Mouse (Mus musculus): ENCODE results near the gene Mep1a. TPM values are rescaled to one million over a fixed set of nuclear protein-coding genes. Genes with fewer than 3 reads are reported as not detected.
A peak's percentile ranks its signal among the peaks of the same experiment; 100 is the strongest.
"Not testable (repeated sequence)": the region's sequence is repeated elsewhere in the genome, so short reads cannot be mapped to it uniquely, and the experiment has no call there.

The Mep1a gene
- polyA plus RNA-seq, 1 experiment from 2014 or later, result 0.06 TPM

- H3K27ac ChIP-seq (ENCODE audit: low read depth), result no peak overlapping the region
- H3K4me2 ChIP-seq (ENCODE audit: low read depth, low read length), result no peak overlapping the region
- H3K36me3 ChIP-seq (replicated peaks; ENCODE audit: insufficient read depth, low read length), result no peaks in the 10 kb centered on the region
- no peaks in the 10 kb centered on the region for H3K9me3 ChIP-seq (ENCODE audit: low read length)
- no peak overlapping the region for H3K9ac ChIP-seq (replicated peaks)
- no peaks in the 10 kb centered on the region for H3K27me3 ChIP-seq (ENCODE audit: insufficient read depth, low read length)
- WGBS (ENCODE audit: insufficient replicate concordance), result 70% methylated on average over 6 of the region's 6 CpGs
- no peak for TF ChIP-seq CTCF (IDR thresholded peaks at IDR 0.05; ENCODE audit: low read depth)
- TF ChIP-seq EP300 (IDR thresholded peaks at IDR 0.05; ENCODE audit: low read depth), result no peak
- no peak overlapping the region for H3K4me3 ChIP-seq (ENCODE audit: low read depth, low read length)
- no peak for ATAC-seq
- no peak for DNase-seq
- H3K4me1 ChIP-seq (ENCODE audit: insufficient read depth), result no peaks in the 10 kb centered on the region
Measured at GRCm38 (mm10) chr17:43504594-43504934, 2.0 kb upstream of the Mep1a start.

- 49% methylated on average over 4 of the region's 4 CpGs for WGBS (ENCODE audit: insufficient replicate concordance)
- Histone ChIP-seq H3K4me3 (ENCODE audit: low read depth, low read length) (no peak overlapping the region), H3K4me1 (ENCODE audit: insufficient read depth) (no peaks in the 10 kb centered on the region), H3K4me2 (ENCODE audit: low read depth, low read length) (no peak overlapping the region), H3K9me3 (ENCODE audit: low read length) (no peaks in the 10 kb centered on the region), H3K36me3 (replicated peaks; ENCODE audit: insufficient read depth, low read length) (no peaks in the 10 kb centered on the region), H3K27me3 (ENCODE audit: insufficient read depth, low read length) (no peaks in the 10 kb centered on the region), H3K27ac (ENCODE audit: low read depth) (no peak overlapping the region), H3K9ac (replicated peaks) (no peak overlapping the region)
- DNase-seq, result no peak
- ATAC-seq, result no peak
- no peak for TF ChIP-seq CTCF (IDR thresholded peaks at IDR 0.05; ENCODE audit: low read depth)
Measured at GRCm38 (mm10) chr17:43503861-43504593, 1.4 kb upstream of the Mep1a start.

GRCm38 (mm10) chr17:43501631-43502030 lies 981 bp downstream of the Mep1a start:
- H3K9me3 ChIP-seq (ENCODE audit: low read length), result no peaks in the 10 kb centered on the region
- TF ChIP-seq CTCF (IDR thresholded peaks at IDR 0.05; ENCODE audit: low read depth) (no peak), EP300 (IDR thresholded peaks at IDR 0.05; ENCODE audit: low read depth) (no peak)
- H3K4me3 ChIP-seq (ENCODE audit: low read depth, low read length), result no peak overlapping the region
- no peak overlapping the region for H3K4me2 ChIP-seq (ENCODE audit: low read depth, low read length)
- no peaks in the 10 kb centered on the region for H3K36me3 ChIP-seq (replicated peaks; ENCODE audit: insufficient read depth, low read length)
- H3K9ac ChIP-seq (replicated peaks), result no peak overlapping the region
- no peaks in the 10 kb centered on the region for H3K27me3 ChIP-seq (ENCODE audit: insufficient read depth, low read length)
- 83% methylated on average over 5 of the region's 5 CpGs for WGBS (ENCODE audit: insufficient replicate concordance)
- no peak for ATAC-seq
- H3K4me1 ChIP-seq (ENCODE audit: insufficient read depth), result no peaks in the 10 kb centered on the region
- no peak for DNase-seq
- no peak overlapping the region for H3K27ac ChIP-seq (ENCODE audit: low read depth)

GRCm38 (mm10) chr17:43501223-43501622 lies 1.4 kb downstream of the Mep1a start:
- ATAC-seq (no peak), DNase-seq (no peak)
- Histone ChIP-seq H3K36me3 (replicated peaks; ENCODE audit: insufficient read depth, low read length) (no peaks in the 10 kb centered on the region), H3K4me3 (ENCODE audit: low read depth, low read length) (no peak overlapping the region), H3K27ac (ENCODE audit: low read depth) (no peak overlapping the region), H3K27me3 (ENCODE audit: insufficient read depth, low read length) (no peaks in the 10 kb centered on the region), H3K4me2 (ENCODE audit: low read depth, low read length) (no peak overlapping the region), H3K9ac (replicated peaks) (no peak overlapping the region), H3K4me1 (ENCODE audit: insufficient read depth) (no peaks in the 10 kb centered on the region), H3K9me3 (ENCODE audit: low read length) (no peaks in the 10 kb centered on the region)
- no peak for TF ChIP-seq CTCF (IDR thresholded peaks at IDR 0.05; ENCODE audit: low read depth)
- WGBS (ENCODE audit: insufficient replicate concordance), result 28% methylated on average over 3 of the region's 3 CpGs

- no peaks in the 10 kb centered on the region for H3K36me3 ChIP-seq (replicated peaks; ENCODE audit: insufficient read depth, low read length)
- no peaks in the 10 kb centered on the region for H3K4me1 ChIP-seq (ENCODE audit: insufficient read depth)
- H3K4me3 ChIP-seq (ENCODE audit: low read depth, low read length), result no peak overlapping the region
- WGBS (ENCODE audit: insufficient replicate concordance), result 80% methylated on average over 1 of the region's 1 CpGs
- H3K4me2 ChIP-seq (ENCODE audit: low read depth, low read length), result no peak overlapping the region
- no peaks in the 10 kb centered on the region for H3K9me3 ChIP-seq (ENCODE audit: low read length)
- no peak for DNase-seq
- H3K27me3 ChIP-seq (ENCODE audit: insufficient read depth, low read length), result no peaks in the 10 kb centered on the region
- H3K9ac ChIP-seq (replicated peaks), result no peak overlapping the region
- no peak overlapping the region for H3K27ac ChIP-seq (ENCODE audit: low read depth)
- ATAC-seq, result no peak
- no peak for TF ChIP-seq CTCF (IDR thresholded peaks at IDR 0.05; ENCODE audit: low read depth)
- TF ChIP-seq EP300 (IDR thresholded peaks at IDR 0.05; ENCODE audit: low read depth), result no peak
Measured at GRCm38 (mm10) chr17:43500513-43500912, 2.1 kb downstream of the Mep1a start.

GRCm38 (mm10) chr17:43497521-43497920 lies 5.1 kb downstream of the Mep1a start:
- H3K4me2 ChIP-seq (ENCODE audit: low read depth, low read length), result no peak overlapping the region
- no peaks in the 10 kb centered on the region for H3K4me1 ChIP-seq (ENCODE audit: insufficient read depth)
- no peak overlapping the region for H3K4me3 ChIP-seq (ENCODE audit: low read depth, low read length)
- DNase-seq (no peak), ATAC-seq (no peak)
- no peaks in the 10 kb centered on the region for H3K27me3 ChIP-seq (ENCODE audit: insufficient read depth, low read length)
- H3K36me3 ChIP-seq (replicated peaks; ENCODE audit: insufficient read depth, low read length), result no peaks in the 10 kb centered on the region
- 58% methylated on average over 4 of the region's 4 CpGs for WGBS (ENCODE audit: insufficient replicate concordance)
- H3K27ac ChIP-seq (ENCODE audit: low read depth), result no peak overlapping the region
- H3K9me3 ChIP-seq (ENCODE audit: low read length), result no peaks in the 10 kb centered on the region
- no peak overlapping the region for H3K9ac ChIP-seq (replicated peaks)
- no peak for TF ChIP-seq EP300 (IDR thresholded peaks at IDR 0.05; ENCODE audit: low read depth)
- no peak for TF ChIP-seq CTCF (IDR thresholded peaks at IDR 0.05; ENCODE audit: low read depth)

GRCm38 (mm10) chr17:43495502-43495901 lies 7.1 kb downstream of the Mep1a start:
- Histone ChIP-seq H3K4me1 (ENCODE audit: insufficient read depth) (no peaks in the 10 kb centered on the region), H3K4me2 (ENCODE audit: low read depth, low read length) (no peak overlapping the region), H3K9ac (replicated peaks) (no peak overlapping the region), H3K36me3 (replicated peaks; ENCODE audit: insufficient read depth, low read length) (no peaks in the 10 kb centered on the region), H3K27me3 (ENCODE audit: insufficient read depth, low read length) (no peaks in the 10 kb centered on the region), H3K27ac (ENCODE audit: low read depth) (no peak overlapping the region), H3K4me3 (ENCODE audit: low read depth, low read length) (no peak overlapping the region), H3K9me3 (ENCODE audit: low read length) (no peaks in the 10 kb centered on the region)
- ATAC-seq (peak; percentile 85), DNase-seq (no peak)
- TF ChIP-seq CTCF (IDR thresholded peaks at IDR 0.05; ENCODE audit: low read depth) (no peak), EP300 (IDR thresholded peaks at IDR 0.05; ENCODE audit: low read depth) (no peak)
- WGBS (ENCODE audit: insufficient replicate concordance), result 52% methylated on average over 5 of the region's 5 CpGs

GRCm38 (mm10) chr17:43490371-43490770 lies 12.2 kb downstream of the Mep1a start:
- not testable (repeated sequence) for H3K4me3 ChIP-seq (ENCODE audit: low read depth, low read length); H3K27ac ChIP-seq (ENCODE audit: low read depth); ATAC-seq; H3K9ac ChIP-seq (replicated peaks); H3K27me3 ChIP-seq (ENCODE audit: insufficient read depth, low read length); H3K36me3 ChIP-seq (replicated peaks; ENCODE audit: insufficient read depth, low read length); DNase-seq; H3K9me3 ChIP-seq (ENCODE audit: low read length); H3K4me1 ChIP-seq (ENCODE audit: insufficient read depth); H3K4me2 ChIP-seq (ENCODE audit: low read depth, low read length)
- WGBS (ENCODE audit: insufficient replicate concordance), result 85% methylated on average over 8 of the region's 10 CpGs

Data from liver, postnatal 0 days (tissue).